Mouse (Mus musculus) MEL (cell line): Measurements from ENCODE around the gene Prkag2. TPM values are rescaled to one million over a fixed set of nuclear protein-coding genes. Genes with fewer than 3 reads are reported as not detected.

Source experiments
- DNase-seq: peaks from one replicate; pipeline ENCODE4 v3.0.0; 2011; ENCODE audit warnings: low read depth, low spot score
- H3K27ac ChIP-seq: 2 replicates; pipeline ENCODE4 v1.5.1; 2012; ENCODE audit warnings: low read depth, mild to moderate bottlenecking, control low read depth, low read length, moderate library complexity; ENCODE audit not compliant: control insufficient read depth
- H3K27me3 ChIP-seq, 2 experiments: fragments of 150-350 bp in 1 of 2; sonication (generic) in 1 of 2; 2 replicates each; pipeline ENCODE4 v1.6.1; 2012; ENCODE audit warnings: low read length in 2 of 2, mild to moderate bottlenecking in 2 of 2, improper control_type of control experiment in 1 of 2, moderate library complexity in 1 of 2; ENCODE audit not compliant: insufficient read depth in 2 of 2, control insufficient read depth in 1 of 2
- H3K36me3 ChIP-seq, 2 experiments: 2 replicates each; pipeline ENCODE4 v1.6.1; 2012 to 2014; ENCODE audit warnings: low read length in 2 of 2, improper control_type of control experiment in 1 of 2, inconsistent platforms in 1 of 2, mild to moderate bottlenecking in 1 of 2; ENCODE audit not compliant: insufficient read depth in 2 of 2, control insufficient read depth in 1 of 2
- H3K4me1 ChIP-seq, 2 experiments: fragments of 150-350 bp in 1 of 2; sonication (generic) in 1 of 2; 2 replicates each; pipeline ENCODE4 v1.6.1; 2012; ENCODE audit warnings: low read length in 2 of 2, improper control_type of control experiment in 1 of 2, mild to moderate bottlenecking in 1 of 2; ENCODE audit not compliant: insufficient read depth in 2 of 2, control insufficient read depth in 1 of 2
- H3K4me3 ChIP-seq, 2 experiments: fragments of 150-350 bp in 1 of 2; sonication (generic) in 1 of 2; 2 replicates each; pipeline ENCODE4 v1.5.1; 2012; ENCODE audit warnings: low read depth in 2 of 2, low read length in 2 of 2, mild to moderate bottlenecking in 2 of 2, moderate library complexity in 2 of 2, control low read depth in 1 of 2, improper control_type of control experiment in 1 of 2; ENCODE audit not compliant: control insufficient read depth in 1 of 2, insufficient read depth in 1 of 2
- H3K79me2 ChIP-seq: 2 replicates; pipeline ENCODE4 v1.6.1; 2012; ENCODE audit warnings: mild to moderate bottlenecking, low read length, moderate library complexity; ENCODE audit not compliant: control insufficient read depth, poor library complexity, insufficient read depth
- H3K9ac ChIP-seq: 2 replicates; pipeline ENCODE4 v1.6.1; 2012; ENCODE audit warnings: low read depth, mild to moderate bottlenecking, control low read depth, low read length, moderate library complexity; ENCODE audit not compliant: control insufficient read depth, poor library complexity, severe bottlenecking
- H3K9me3 ChIP-seq: fragments of 150-350 bp; sonication (generic); replicated peaks from 2 replicates; pipeline ENCODE4 v1.6.1; 2012; ENCODE audit warnings: mild to moderate bottlenecking, low read length, improper control_type of control experiment, moderate library complexity; ENCODE audit not compliant: insufficient read depth
- BHLHE40 ChIP-seq: IDR thresholded peaks from 2 replicates; pipeline ENCODE4 v1.6.1; 2012; ENCODE audit warnings: low read depth, mild to moderate bottlenecking, inconsistent platforms, low read length, improper control_type of control experiment, borderline replicate concordance
- CHD2 ChIP-seq: IDR thresholded peaks from 2 replicates; pipeline ENCODE4 v1.6.1; 2011; ENCODE audit warnings: low read length, improper control_type of control experiment
- E2F4 ChIP-seq: IDR thresholded peaks from 2 replicates; pipeline ENCODE4 v1.6.1; 2011; ENCODE audit warnings: low read depth, low read length, improper control_type of control experiment, borderline replicate concordance
- GABPA ChIP-seq: IDR thresholded peaks from 2 replicates; pipeline ENCODE4 v1.6.1; 2012; ENCODE audit warnings: low read depth, mild to moderate bottlenecking, inconsistent platforms, low read length, improper control_type of control experiment, moderate library complexity
- GATA1 ChIP-seq: IDR thresholded peaks from 2 replicates; pipeline ENCODE4 v1.6.1; 2011; ENCODE audit warnings: low read depth, low read length, improper control_type of control experiment
- HCFC1 ChIP-seq: IDR thresholded peaks from 2 replicates; pipeline ENCODE4 v1.6.1; 2012; ENCODE audit warnings: low read depth, mild to moderate bottlenecking, inconsistent platforms, low read length, improper control_type of control experiment, moderate library complexity
- JUND ChIP-seq: IDR thresholded peaks from 2 replicates; pipeline ENCODE4 v1.6.1; 2011; ENCODE audit warnings: low read depth, mild to moderate bottlenecking, improper control_type of control experiment, low read length
- KAT2A ChIP-seq: conservative IDR thresholded peaks from 2 replicates; pipeline ENCODE4 v1.6.1; 2012; ENCODE audit warnings: low read depth, low read length, improper control_type of control experiment, inconsistent platforms
- MAX ChIP-seq: IDR thresholded peaks from 2 replicates; pipeline ENCODE4 v1.6.1; 2011; ENCODE audit warnings: low read length, improper control_type of control experiment
- MEF2A ChIP-seq: IDR thresholded peaks from 2 replicates; pipeline ENCODE4 v1.6.1; 2014; ENCODE audit warnings: low read depth, mild to moderate bottlenecking, inconsistent platforms, low read length, improper control_type of control experiment; ENCODE audit not compliant: poor library complexity, insufficient replicate concordance, severe bottlenecking; ENCODE audit errors: extremely low read depth
- MXI1 ChIP-seq: IDR thresholded peaks from 2 replicates; pipeline ENCODE4 v1.6.1; 2011; ENCODE audit warnings: mild to moderate bottlenecking, low read depth, low read length, improper control_type of control experiment
- MYB ChIP-seq: IDR thresholded peaks from 2 replicates; pipeline ENCODE4 v1.6.1; 2011; ENCODE audit warnings: mild to moderate bottlenecking, low read depth, low read length, improper control_type of control experiment
- POLR2AphosphoS5 ChIP-seq: IDR thresholded peaks from 2 replicates; pipeline ENCODE4 v1.6.1; 2012; ENCODE audit warnings: low read depth, borderline replicate concordance, mild to moderate bottlenecking, inconsistent platforms, low read length, moderate library complexity, mixed read lengths
- RAD21 ChIP-seq: IDR thresholded peaks from 2 replicates; pipeline ENCODE4 v1.6.1; 2011; ENCODE audit warnings: mild to moderate bottlenecking, low read depth, low read length, improper control_type of control experiment
- RCOR1 ChIP-seq: IDR thresholded peaks from 2 replicates; pipeline ENCODE4 v1.6.1; 2012; ENCODE audit warnings: low read depth, mild to moderate bottlenecking, inconsistent platforms, low read length, improper control_type of control experiment
- TAL1 ChIP-seq: IDR thresholded peaks from 2 replicates; pipeline ENCODE4 v1.6.1; 2012; ENCODE audit warnings: mild to moderate bottlenecking, inconsistent platforms, low read length, moderate library complexity, mixed read lengths
- TCF12 ChIP-seq: IDR thresholded peaks from 2 replicates; pipeline ENCODE4 v1.6.1; 2014; ENCODE audit warnings: low read depth, mild to moderate bottlenecking, inconsistent platforms, low read length, improper control_type of control experiment, moderate library complexity
- UBTF ChIP-seq: IDR thresholded peaks from 2 replicates; pipeline ENCODE4 v1.6.1; 2012; ENCODE audit warnings: low read depth, mild to moderate bottlenecking, inconsistent platforms, low read length, improper control_type of control experiment, moderate library complexity, borderline replicate concordance; ENCODE audit not compliant: insufficient read depth
- USF1 ChIP-seq: IDR thresholded peaks from 2 replicates; pipeline ENCODE4 v1.6.1; 2014; ENCODE audit warnings: low read depth, mild to moderate bottlenecking, inconsistent platforms, low read length, improper control_type of control experiment, moderate library complexity
- polyA plus RNA-seq, 2 experiments: library from polyadenylated mRNA; stranded (reverse) in 1 of 2; unstranded in 1 of 2; fragments of >175 nt in 1 of 2; fragments of >200 nt in 1 of 2; gene quantifications; 2 replicates each; pipeline versions ENCODE4 v1.2.1 to v1.2.4; 2012; ENCODE audit warnings: low replicate concordance in 2 of 2, low read depth in 1 of 2; ENCODE audit not compliant: insufficient read length in 2 of 2, insufficient read depth in 1 of 2, missing spikeins in 1 of 2
- total RNA-seq: library from RNA; depleted of rRNA; stranded (reverse); fragments of 300-350 nt; gene quantifications from 2 replicates; pipeline ENCODE4 v1.2.3, GENCODE M21; 2012

The Prkag2 gene
- total and polyA plus RNA-seq, 3 experiments, result 8.0 to 27.9 TPM; not detected in 1

- no peak for TF ChIP-seq POLR2AphosphoS5
- no peak for TF ChIP-seq E2F4
- TF ChIP-seq USF1, result no peak
- TF ChIP-seq GATA1, result no peak
- no peak for TF ChIP-seq MAX
- TF ChIP-seq KAT2A, result no peak
- Histone ChIP-seq H3K79me2 (no peaks in the 10 kb centered on the region), H3K27me3 (no peaks in the 10 kb centered on the region), H3K9ac (no peak overlapping the region), H3K4me3 (no peak overlapping the region), H3K4me1 (no peaks in the 10 kb centered on the region), H3K9me3 (no peaks in the 10 kb centered on the region), H3K27ac (no peak overlapping the region), H3K36me3 (peaks cover 0 to 2% of the 10 kb centered on the region in 2 experiments; a peak in 1 of 4 replicates)
- DNase-seq, result no peak
Measured at GRCm38 (mm10) chr5:25088111-25088510, 12.3 kb downstream of the Prkag2 start.

GRCm38 (mm10) chr5:25087064-25087463 lies 13.4 kb downstream of the Prkag2 start:
- Histone ChIP-seq H3K79me2 (no peaks in the 10 kb centered on the region), H3K27ac (no peak overlapping the region), H3K4me1 (peaks cover under 1 to 4% of the 10 kb centered on the region in 2 experiments; a peak in 2 of 4 replicates), H3K9ac (no peak overlapping the region), H3K9me3 (no peaks in the 10 kb centered on the region), H3K36me3 (peaks cover 0 to 4% of the 10 kb centered on the region in 2 experiments; a peak in 2 of 4 replicates), H3K4me3 (no peak overlapping the region), H3K27me3 (no peaks in the 10 kb centered on the region)
- peak; percentile 32 for DNase-seq
- TF ChIP-seq TAL1 (no peak), GABPA (no peak), MYB (no peak), JUND (no peak)

- H3K36me3 ChIP-seq, result peaks cover 0 to 7% of the 10 kb centered on the region in 2 experiments; a peak in 2 of 4 replicates
- no peak overlapping the region for H3K4me3 ChIP-seq
- H3K79me2 ChIP-seq, result no peaks in the 10 kb centered on the region
- peaks cover 5 to 9% of the 10 kb centered on the region in 2 experiments for H3K4me1 ChIP-seq
- H3K27ac ChIP-seq, result no peak overlapping the region
- no peaks in the 10 kb centered on the region for H3K9me3 ChIP-seq
- DNase-seq, result no peak
- no peak for TF ChIP-seq MXI1
- TF ChIP-seq HCFC1, result no peak
- no peak for TF ChIP-seq RCOR1
- no peak for TF ChIP-seq CHD2
- TF ChIP-seq TCF12, result no peak
- no peak for TF ChIP-seq POLR2AphosphoS5
- no peak for TF ChIP-seq BHLHE40
- TF ChIP-seq MEF2A, result no peak
- no peak for TF ChIP-seq JUND
- TF ChIP-seq UBTF, result no peak
- no peak for TF ChIP-seq KAT2A
- no peak for TF ChIP-seq RAD21
- TF ChIP-seq, all 39 proteins: peak for 0
- H3K9ac ChIP-seq, result no peak overlapping the region
- H3K27me3 ChIP-seq, result no peaks in the 10 kb centered on the region
Measured at GRCm38 (mm10) chr5:25086234-25086633, 14.2 kb downstream of the Prkag2 start.
